Mouse (Mus musculus) c-Kit-positive CD71-positive TER-119-positive erythroid progenitor cells, embryonic 14.5 days (primary cell): ENCODE results near the gene Ldhd.

Experiments
- DNase-seq: peaks from one replicate; pipeline ENCODE4 v3.0.0-alpha.2; 2013; ENCODE audit warnings: low spot score

The Ldhd gene

GRCm38 (mm10) chr8:111627923-111628322, 2.3 kb downstream of the Ldhd start:
- DNase-seq: no peak

- DNase-seq: no peak
Observed at GRCm38 (mm10) chr8:111626933-111627332, 3.2 kb downstream of the Ldhd start.

- no peak for DNase-seq
Observed at GRCm38 (mm10) chr8:111626528-111626820, 3.7 kb downstream of the Ldhd start.

- DNase-seq: peak; percentile 73
Observed at GRCm38 (mm10) chr8:111625694-111626527, 4.3 kb downstream of the Ldhd start.

- DNase-seq: no peak
Observed at GRCm38 (mm10) chr8:111624853-111625221, 5.3 kb downstream of the Ldhd start.

GRCm38 (mm10) chr8:111624081-111624852, 5.9 kb downstream of the Ldhd start:
- no peak for DNase-seq

- DNase-seq: no peak
Observed at GRCm38 (mm10) chr8:111622553-111622952, 7.6 kb downstream of the Ldhd start.

GRCm38 (mm10) chr8:111622104-111622503, 8.1 kb downstream of the Ldhd start:
- no peak for DNase-seq

GRCm38 (mm10) chr8:111619936-111620335, 10.2 kb downstream of the Ldhd start:
- DNase-seq: no peak

GRCm38 (mm10) chr8:111618273-111618672, 11.9 kb downstream of the Ldhd start:
- no peak for DNase-seq

GRCm38 (mm10) chr8:111617812-111618211, 12.4 kb downstream of the Ldhd start:
- no peak for DNase-seq

- DNase-seq: no peak
Observed at GRCm38 (mm10) chr8:111614786-111615701, 15.1 kb downstream of the Ldhd start.

- DNase-seq: no peak
Observed at GRCm38 (mm10) chr8:111613181-111613580, 17.0 kb downstream of the Ldhd start.

- no peak for DNase-seq
Observed at GRCm38 (mm10) chr8:111607414-111607813, 22.8 kb downstream of the Ldhd start.

- DNase-seq: no peak
Observed at GRCm38 (mm10) chr8:111606961-111607360, 23.2 kb downstream of the Ldhd start.

GRCm38 (mm10) chr8:111604986-111605385, 25.2 kb downstream of the Ldhd start:
- no peak for DNase-seq

- DNase-seq: no peak
Observed at GRCm38 (mm10) chr8:111602050-111602449, 28.1 kb downstream of the Ldhd start.

GRCm38 (mm10) chr8:111599707-111600444, 30.3 kb downstream of the Ldhd start:
- DNase-seq: no peak

- DNase-seq: no peak
Observed at GRCm38 (mm10) chr8:111597310-111597709, 32.9 kb downstream of the Ldhd start.

GRCm38 (mm10) chr8:111596485-111596821, 33.7 kb downstream of the Ldhd start:
- no peak for DNase-seq

- peak; percentile 51 for DNase-seq
Observed at GRCm38 (mm10) chr8:111595712-111596484, 34.3 kb downstream of the Ldhd start.
